Mouse (Mus musculus): ENCODE data around the gene Hist1h4f. TPM values are rescaled to one million over a fixed set of nuclear protein-coding genes. Genes with fewer than 3 reads are reported as not detected.

Gene Hist1h4f
- polyA plus RNA-seq (2014; fragmentation: Illumina TruSeq; extraction: RNeasy Lipid Tissue Mini Kit (QIAGEN cat#74804); ENCODE audit: low read depth, low replicate concordance) = not detected

DNA sequence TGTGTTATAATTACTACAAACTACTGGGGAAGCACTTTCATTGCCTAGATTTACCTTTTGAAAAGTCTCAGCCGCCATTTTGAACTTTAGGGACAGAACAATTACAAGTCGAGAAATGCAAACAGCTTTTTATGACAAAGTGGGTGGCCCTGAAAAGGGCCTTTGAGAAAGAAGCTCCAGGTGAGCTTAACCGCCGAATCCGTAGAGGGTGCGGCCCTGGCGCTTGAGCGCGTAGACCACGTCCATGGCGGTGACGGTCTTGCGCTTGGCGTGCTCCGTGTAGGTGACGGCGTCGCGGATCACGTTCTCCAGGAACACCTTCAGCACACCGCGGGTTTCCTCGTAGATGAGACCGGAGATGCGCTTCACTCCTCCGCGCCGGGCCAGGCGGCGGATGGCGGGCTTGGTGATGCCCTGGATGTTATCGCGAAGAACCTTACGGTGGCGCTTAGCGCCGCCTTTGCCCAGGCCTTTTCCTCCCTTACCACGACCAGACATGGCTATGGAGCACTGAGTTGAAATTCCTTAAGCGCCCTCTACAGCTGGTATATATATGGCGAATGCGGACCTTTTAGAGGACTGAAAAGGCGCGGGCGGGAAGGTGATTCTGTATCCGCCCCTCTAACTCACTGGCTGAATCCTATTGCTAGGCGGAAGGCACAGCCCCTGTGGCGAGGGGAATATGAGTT is at the start of gene Hist1h4f:
TSS of gene Hist1h4f (minus strand) at position 503 of the 689 bp plus-strand sequence.

GRCm38 (mm10) chr13:23581408-23582218 is 30.2 kb upstream of the Hist1h4f start, which contains the start of gene Hist1h4d:
Gene Hist1h4d, plus strand, starts transcription at chr13:23581598.

GRCm38 (mm10) chr13:23575271-23575851 is 23.9 kb upstream of the Hist1h4f start, which contains the start of gene Hist1h3d:
Gene Hist1h3d, plus strand, starts transcription at chr13:23575763.

DNA sequence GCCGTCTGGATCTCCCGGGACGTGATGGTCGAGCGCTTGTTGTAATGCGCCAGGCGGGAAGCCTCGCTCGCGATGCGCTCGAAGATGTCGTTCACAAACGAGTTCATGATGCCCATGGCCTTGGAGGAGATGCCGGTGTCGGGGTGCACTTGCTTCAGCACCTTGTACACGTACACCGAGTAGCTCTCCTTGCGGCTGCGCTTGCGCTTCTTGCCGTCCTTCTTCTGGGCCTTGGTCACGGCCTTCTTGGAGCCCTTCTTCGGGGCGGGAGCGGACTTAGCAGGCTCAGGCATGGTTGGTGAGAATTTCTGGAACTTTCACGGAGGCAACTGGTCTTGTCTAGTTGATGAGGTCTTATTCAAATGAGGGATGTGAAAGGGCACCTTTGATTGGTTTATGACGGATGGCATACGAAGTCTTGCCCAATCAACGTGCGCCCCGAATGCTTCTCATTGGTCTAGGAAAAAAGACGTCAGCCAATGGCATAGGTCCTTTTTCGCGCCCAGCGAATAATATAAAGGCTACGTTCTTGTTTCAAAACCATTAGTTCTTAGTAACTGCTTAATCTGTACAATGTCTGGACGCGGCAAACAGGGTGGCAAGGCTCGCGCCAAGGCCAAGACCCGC is 22.6 kb upstream of the Hist1h4f start, which contains the start of the genes Hist1h2bf and Hist1h2ad:
TSS of gene Hist1h2bf (minus strand) at position 299 of the 627 bp plus-strand sequence.
TSS of gene Hist1h2ad (plus strand) at position 484 of the 627 bp plus-strand sequence.

DNA sequence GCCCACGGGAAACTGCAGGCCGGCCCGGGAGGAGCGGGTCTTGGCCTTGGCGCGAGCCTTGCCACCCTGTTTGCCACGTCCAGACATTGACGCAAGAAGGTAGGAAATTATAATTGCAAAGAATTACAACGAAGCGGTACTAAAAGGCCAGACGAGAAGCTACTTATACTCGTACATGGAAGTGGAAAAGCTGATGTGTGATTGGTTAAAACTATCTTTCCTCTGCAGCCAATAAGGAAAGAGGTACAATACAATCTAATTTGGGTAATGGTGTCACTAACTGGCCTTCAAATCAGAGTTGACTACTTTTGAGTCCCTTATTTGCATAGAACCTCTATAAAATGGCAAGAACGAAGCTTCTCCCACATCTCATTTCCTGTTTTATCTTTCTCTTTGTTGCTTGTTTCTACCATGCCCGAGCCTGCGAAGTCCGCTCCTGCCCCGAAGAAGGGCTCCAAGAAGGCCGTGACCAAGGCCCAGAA is 19.6 kb upstream of the Hist1h4f start, which contains the start of the genes Hist1h2ae and Hist1h2bg:
TSS of gene Hist1h2ae (minus strand) at position 199 of the 482 bp plus-strand sequence.
TSS of gene Hist1h2bg (plus strand) at position 375 of the 482 bp plus-strand sequence.

GRCm38 (mm10) chr13:23561883-23562659 is 10.6 kb upstream of the Hist1h4f start, which contains the start of gene Hist1h3e:
Gene Hist1h3e, minus strand, starts transcription at chr13:23562369.

DNA sequence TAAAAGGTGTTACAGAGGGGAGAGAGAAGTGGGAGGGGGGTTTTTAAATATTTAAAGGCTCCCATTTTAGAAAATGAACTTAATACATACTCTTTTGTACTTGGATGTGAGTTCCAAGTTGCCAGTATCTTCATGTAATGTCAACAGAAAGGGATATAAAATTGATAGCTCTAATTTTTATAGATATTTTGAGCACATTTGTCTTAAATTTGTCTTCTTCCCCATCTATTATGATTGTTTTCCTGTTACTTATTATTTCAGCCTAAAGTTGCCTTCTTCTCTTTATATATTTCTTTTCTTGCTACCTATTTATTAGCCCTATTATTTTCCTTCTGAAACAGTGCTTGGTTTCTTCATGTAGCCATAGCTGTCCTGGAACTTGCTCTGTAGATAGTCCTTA is 1.5 kb upstream of the Hist1h4f start, which contains the start of gene Hist1h1d:
TSS of gene Hist1h1d (plus strand) at position 301 of the 400 bp plus-strand sequence.

GRCm38 (mm10) chr13:23543965-23544786 is 7.3 kb downstream of the Hist1h4f start, which contains the start of gene Hist1h3f:
Gene Hist1h3f, plus strand, starts transcription at chr13:23544052.

GRCm38 (mm10) chr13:23542999-23543607 is 8.3 kb downstream of the Hist1h4f start, which contains the start of gene Hist1h2bh:
Gene Hist1h2bh, minus strand, starts transcription at chr13:23543392.

DNA sequence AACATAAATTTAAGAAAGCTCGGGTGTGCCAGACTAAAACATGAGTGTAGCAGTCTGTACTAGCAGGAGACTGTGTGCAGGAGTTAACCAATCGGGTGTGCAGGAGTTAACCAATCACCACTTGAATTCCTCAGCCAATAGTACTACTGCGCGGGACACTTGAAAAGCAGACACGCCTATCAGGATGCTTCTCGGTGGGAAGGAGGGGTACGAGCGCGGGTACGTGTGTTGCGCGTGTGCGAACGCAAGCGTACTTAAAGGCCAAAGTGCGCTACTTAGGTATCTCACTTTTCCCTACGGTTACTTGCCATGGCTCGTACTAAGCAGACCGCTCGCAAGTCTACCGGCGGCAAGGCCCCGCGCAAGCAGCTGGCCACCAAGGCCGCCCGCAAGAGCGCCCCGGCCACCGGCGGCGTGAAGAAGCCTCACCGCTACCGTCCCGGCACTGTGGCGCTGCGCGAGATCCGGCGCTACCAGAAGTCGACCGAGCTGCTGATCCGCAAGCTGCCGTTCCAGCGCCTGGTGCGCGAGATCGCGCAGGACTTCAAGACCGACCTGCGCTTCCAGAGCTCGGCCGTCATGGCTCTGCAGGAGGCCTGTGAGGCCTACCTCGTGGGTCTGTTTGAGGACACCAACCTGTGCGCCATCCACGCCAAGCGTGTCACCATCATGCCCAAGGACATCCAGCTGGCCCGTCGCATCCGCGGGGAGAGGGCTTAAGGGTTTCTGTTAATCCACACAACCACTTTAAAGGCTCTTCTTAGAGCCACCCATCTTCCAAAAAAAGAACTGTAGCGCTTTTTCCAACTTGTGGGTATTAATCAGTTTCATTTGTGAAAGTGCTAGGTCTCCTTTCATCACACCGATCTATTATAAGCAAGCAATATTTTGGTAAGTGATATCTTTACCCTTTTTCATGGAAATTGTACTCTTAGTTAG is 16.0 kb downstream of the Hist1h4f start, which contains the start of gene Hist1h3g:
TSS of gene Hist1h3g (plus strand) at position 286 of the 939 bp plus-strand sequence.

DNA sequence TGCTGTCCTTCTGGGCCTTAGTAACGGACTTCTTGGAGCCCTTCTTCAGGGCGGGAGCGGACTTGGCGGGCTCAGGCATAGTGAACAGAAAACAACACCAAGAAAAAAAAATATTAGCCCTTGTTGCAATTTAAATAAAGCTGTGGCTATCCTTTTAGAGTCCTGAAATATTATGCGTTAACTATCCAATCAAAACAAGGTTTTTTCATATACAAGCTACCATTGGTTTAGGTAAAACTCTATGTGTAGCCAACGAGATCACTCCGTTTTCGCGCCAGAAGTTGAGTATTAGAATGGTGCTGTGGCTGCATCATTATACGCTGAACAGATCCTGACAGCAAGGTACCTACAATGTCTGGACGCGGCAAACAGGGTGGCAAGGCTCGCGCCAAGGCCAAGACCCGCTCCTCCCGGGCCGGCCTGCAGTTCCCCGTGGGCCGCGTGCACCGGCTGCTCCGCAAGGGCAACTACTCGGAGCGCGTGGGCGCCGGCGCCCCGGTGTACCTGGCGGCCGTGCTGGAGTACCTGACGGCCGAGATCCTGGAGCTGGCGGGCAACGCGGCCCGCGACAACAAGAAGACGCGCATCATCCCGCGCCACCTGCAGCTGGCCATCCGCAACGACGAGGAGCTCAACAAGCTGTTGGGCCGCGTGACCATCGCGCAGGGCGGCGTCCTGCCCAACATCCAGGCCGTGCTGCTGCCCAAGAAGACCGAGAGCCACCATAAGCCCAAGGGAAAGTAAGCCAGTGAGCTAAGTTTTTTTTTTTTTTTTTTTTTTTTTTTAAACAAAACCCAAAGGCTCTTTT is 17.7 kb downstream of the Hist1h4f start, which contains the start of gene Hist1h2af:
TSS of gene Hist1h2af (plus strand) at position 347 of the 808 bp plus-strand sequence.

DNA sequence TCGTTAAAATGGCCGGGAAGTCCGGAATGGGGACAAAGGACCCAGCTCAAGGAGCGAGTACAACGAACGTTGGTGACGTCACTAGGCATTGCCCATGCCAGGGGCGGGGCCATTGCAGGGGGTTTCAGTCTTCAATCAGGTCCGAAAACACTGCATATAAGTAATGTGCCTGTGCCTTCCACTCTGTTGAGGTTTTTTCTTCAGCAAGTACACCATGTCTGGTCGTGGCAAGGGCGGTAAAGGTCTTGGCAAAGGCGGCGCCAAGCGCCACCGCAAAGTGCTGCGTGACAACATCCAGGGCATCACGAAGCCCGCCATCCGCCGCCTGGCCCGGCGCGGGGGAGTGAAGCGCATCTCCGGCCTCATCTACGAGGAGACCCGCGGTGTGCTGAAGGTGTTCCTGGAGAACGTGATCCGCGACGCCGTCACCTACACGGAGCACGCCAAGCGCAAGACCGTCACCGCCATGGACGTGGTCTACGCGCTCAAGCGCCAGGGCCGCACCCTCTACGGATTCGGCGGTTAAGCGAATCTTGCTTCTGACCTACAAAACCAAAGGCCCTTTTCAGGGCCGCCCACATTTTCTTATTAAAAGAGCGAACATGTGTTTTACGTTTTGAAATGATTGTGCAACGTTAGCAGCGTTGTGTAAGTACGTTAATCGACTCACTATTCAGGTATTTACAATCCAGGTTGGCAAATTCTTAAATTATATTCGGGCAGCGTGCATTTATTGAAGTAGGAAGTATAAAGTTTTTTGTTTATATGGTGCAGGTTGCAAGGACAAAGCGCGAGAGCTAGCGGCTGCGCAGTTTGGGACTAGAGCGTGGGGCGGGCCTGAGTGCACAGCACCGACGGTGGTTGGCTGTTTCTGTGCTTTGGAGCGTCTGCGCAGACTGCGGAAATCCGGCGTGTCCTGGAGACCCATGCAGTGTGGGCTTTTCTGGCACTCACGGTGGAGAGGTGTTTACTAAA is 20.3 kb downstream of the Hist1h4f start, which contains the start of gene Hist1h4h:
TSS of gene Hist1h4h (plus strand) at position 150 of the 975 bp plus-strand sequence.

All from testis, adult 10 weeks (tissue).